Mouse (Mus musculus) gastrocnemius, postnatal 25 days (tissue): ENCODE results near the gene Vps25. TPM values are rescaled to one million over a fixed set of nuclear protein-coding genes. Genes with fewer than 3 reads are reported as not detected.

Source experiments
- total RNA-seq, 2 experiments: library from RNA; stranded (reverse); gene quantifications; 1 replicate in 1 of 2; 2 replicates in 1 of 2; pipeline ENCODE4 v1.2.3; 2021

Vps25 gene
- total RNA-seq, 2 experiments from 2014 or later = 31.8 to 36.4 TPM

Other genes with a start within 250 kb of the Vps25 start
- gene Atp6v0a1, start 244.3 kb upstream of the Vps25 start, total RNA-seq = 10 to 100 TPM; 56.9 to 60.0 TPM
- 1 to 10 TPM; 3.3 to 3.9 TPM for gene Naglu, start 183.7 kb upstream of the Vps25 start, total RNA-seq
- not detected for gene Hsd17b1, start 175.3 kb upstream of the Vps25 start, total RNA-seq
- gene Coasy, start 171.1 kb upstream of the Vps25 start, total RNA-seq = 10 to 100 TPM in 1 of 2 experiments, 1 to 10 TPM in 1; 7.9 to 10.3 TPM
- 10 to 100 TPM in 1 of 2 experiments, 1 to 10 TPM in 1; 7.5 to 11.0 TPM for gene Mlx, start 166.4 kb upstream of the Vps25 start, total RNA-seq
- gene Psmc3ip, start 158.3 kb upstream of the Vps25 start, total RNA-seq = 1 to 10 TPM; 1.5 to 1.7 TPM
- 10 to 100 TPM; 28.4 to 29.9 TPM for gene Retreg3, start 133.8 kb upstream of the Vps25 start, total RNA-seq
- 10 to 100 TPM; 22.8 to 23.4 TPM for gene Tubg1, start 133.8 kb upstream of the Vps25 start, total RNA-seq
- gene Tubg2, start 97.8 kb upstream of the Vps25 start, total RNA-seq = 1 to 10 TPM; 2.7 to 2.8 TPM
- gene Cntnap1, start 83.2 kb upstream of the Vps25 start, total RNA-seq = 1 to 10 TPM in 1 of 2 experiments, under 1 TPM in 1; 0.99 to 2.2 TPM
- 10 to 100 TPM; 18.4 to 24.0 TPM for gene Plekhh3, start 82.4 kb upstream of the Vps25 start, total RNA-seq
- not detected for gene Ccr10, start 78.3 kb upstream of the Vps25 start, total RNA-seq
- gene Ezh1, start 27.2 kb upstream of the Vps25 start, total RNA-seq = 10 to 100 TPM; 17.8 to 18.9 TPM
- gene Ramp2, start 7.7 kb upstream of the Vps25 start, total RNA-seq = 10 to 100 TPM; 31.8 to 51.8 TPM
- gene Wnk4, start 6.9 kb downstream of the Vps25 start, total RNA-seq = under 1 TPM in 1 of 2 experiments, not detected in 1; 0.48 TPM
- under 1 TPM; 0.21 to 0.28 TPM for gene Cntd1, start 25.3 kb downstream of the Vps25 start, total RNA-seq
- gene Coa3, start 25.4 kb downstream of the Vps25 start, total RNA-seq = 10 to 100 TPM; 67.4 to 68.7 TPM
- 10 to 100 TPM; 78.2 to 79.6 TPM for gene Becn1, start 48.6 kb downstream of the Vps25 start, total RNA-seq
- gene Psme3, start 62.5 kb downstream of the Vps25 start, total RNA-seq = 10 to 100 TPM; 66.3 to 67.8 TPM
- gene Aoc2, start 71.4 kb downstream of the Vps25 start, total RNA-seq = 1 to 10 TPM; 1.3 to 1.6 TPM
- gene Aoc3, start 76.9 kb downstream of the Vps25 start, total RNA-seq = 10 to 100 TPM in 1 of 2 experiments, 1 to 10 TPM in 1; 5.6 to 22.7 TPM
- gene G6pc, start 113.9 kb downstream of the Vps25 start, total RNA-seq = not detected
- gene Aarsd1, start 163.9 kb downstream of the Vps25 start, total RNA-seq = 10 to 100 TPM; 16.0 to 17.1 TPM
- 1 to 10 TPM; 5.8 to 7.1 TPM for gene Gm27029, start 171.1 kb downstream of the Vps25 start, total RNA-seq
- 1 to 10 TPM; 6.6 to 7.3 TPM for gene Rundc1, start 171.4 kb downstream of the Vps25 start, total RNA-seq
- 100 to 1,000 TPM; 106 to 110 TPM for gene Ptges3l, start 171.6 kb downstream of the Vps25 start, total RNA-seq
- gene Rpl27, start 188.6 kb downstream of the Vps25 start, total RNA-seq = 10 to 100 TPM; 40.6 to 42.5 TPM
- gene Ifi35, start 194.7 kb downstream of the Vps25 start, total RNA-seq = 10 to 100 TPM in 1 of 2 experiments, 1 to 10 TPM in 1; 8.5 to 10.8 TPM
- gene Rnd2, start 211.3 kb downstream of the Vps25 start, total RNA-seq = 1 to 10 TPM; 2.9 to 3.6 TPM
- 10 to 100 TPM; 13.1 to 19.3 TPM for gene Vat1, start 212.5 kb downstream of the Vps25 start, total RNA-seq